Comparison of ENCODE assay signal across 8 mouse cellular contexts in the genomic region with DNA sequence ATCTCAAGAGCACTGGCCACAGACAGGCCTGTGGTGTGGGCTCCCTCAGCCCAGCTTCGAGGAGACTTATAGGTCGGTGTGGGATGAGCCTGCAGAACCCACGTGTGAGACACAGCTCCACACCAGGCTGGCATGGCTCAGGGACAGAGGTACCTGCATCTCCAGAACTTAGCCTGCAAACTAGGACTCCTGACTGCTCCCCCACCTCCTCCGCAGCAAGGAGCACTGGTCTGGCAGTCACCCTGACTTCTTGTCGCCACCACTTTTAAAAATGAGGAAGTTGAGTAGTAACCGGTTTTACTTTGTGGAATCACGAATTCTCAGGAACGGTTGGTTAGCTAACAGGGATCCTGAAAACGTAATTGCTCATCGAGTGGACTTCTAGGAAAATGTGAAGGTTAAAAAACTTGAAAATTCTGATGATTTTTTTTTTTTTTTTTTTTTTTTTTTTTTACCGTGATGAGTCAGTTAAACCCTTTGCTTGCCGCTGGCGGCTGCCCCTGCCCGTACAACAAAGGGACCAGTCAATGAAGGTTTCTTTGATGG. TPM values are rescaled to one million over a fixed set of nuclear protein-coding genes. Genes with fewer than 3 reads are reported as not detected.
DNase-seq lines count a peak whose midpoint lies in the region; ATAC-seq and TF ChIP-seq lines count a peak whose summit lies in the region.

No protein-coding gene starts in this region.

- H3K36me3 ChIP-seq in heart, embryonic 12.5 days, result no peaks in the 10 kb centered on the region
- no peaks in the 10 kb centered on the region for H3K36me3 ChIP-seq in liver, embryonic 15.5 days (replicated peaks)

- H3K27me3 ChIP-seq in heart, embryonic 12.5 days (replicated peaks), result peaks cover 16% of the 10 kb centered on the region; the same call in 1 of the 2 replicates
- no peaks in the 10 kb centered on the region for H3K27me3 ChIP-seq in liver, embryonic 15.5 days

- no peak for ATAC-seq in heart, embryonic 12.5 days (ENCODE audit: insufficient number of reproducible peaks, low FRiP score)
- 0 out of 2 replicates have a peak, but pooled peaks have one; percentile 37 for ATAC-seq in liver, embryonic 15.5 days (ENCODE audit: insufficient read depth)

- H3K27ac ChIP-seq in heart, embryonic 12.5 days (ENCODE audit: poor library complexity, severe bottlenecking), result no peak overlapping the region
- peak overlapping the region; percentile 39 for H3K27ac ChIP-seq in bone marrow macrophage, adult 2 months (ENCODE audit: insufficient read depth, low read depth, low read length)
- H3K27ac ChIP-seq in liver, embryonic 15.5 days (replicated peaks), result no peak overlapping the region

- H3K4me2 ChIP-seq in heart, embryonic 12.5 days, result peak overlapping the region; percentile 52
- H3K4me2 ChIP-seq in liver, embryonic 15.5 days, result peak overlapping the region; percentile 52

- intact Hi-C loops in heart, postnatal 10 days (cut with DNase I), result no loop called here

- no peak for TF ChIP-seq CTCF in bone marrow macrophage, adult 2 months (IDR thresholded peaks at IDR 0.05; ENCODE audit: low read depth, low read length)

- DNase-seq in heart, postnatal 10 days, result no peak
- DNase-seq in B cell, adult 2 months, result peak; percentile 59 to 62
- no peak for DNase-seq in adipocyte (ENCODE audit: low spot score)
- DNase-seq in frontal cortex, postnatal 14 days (ENCODE audit: low spot score in 2 of 2), result no peak
- DNase-seq in T-cell, adult 2 months (ENCODE audit: low spot score), result no peak

- no peak for TF ChIP-seq POLR2A in bone marrow macrophage, adult 2 months (IDR thresholded peaks at IDR 0.05; ENCODE audit: borderline replicate concordance, low read depth, low read length)

- H3K4me3 ChIP-seq in heart, embryonic 12.5 days, result peak overlapping the region; percentile 16
- H3K4me3 ChIP-seq in bone marrow macrophage, adult 2 months (ENCODE audit: insufficient read depth, low read length), result peak overlapping the region; percentile 28
- peak overlapping the region; percentile 7; the same call in 1 of the 2 replicates for H3K4me3 ChIP-seq in liver, embryonic 15.5 days (replicated peaks)

- 10% methylated on average over 14 of the region's 14 CpGs for WGBS in heart, embryonic 12.5 days
- WGBS in liver, embryonic 15.5 days (ENCODE audit: insufficient replicate concordance), result 4% methylated on average over 14 of the region's 14 CpGs

- peaks cover 10% of the 10 kb centered on the region; the same call in 1 of the 2 replicates for H3K4me1 ChIP-seq in heart, embryonic 12.5 days (replicated peaks)
- H3K4me1 ChIP-seq in bone marrow macrophage, adult 2 months (ENCODE audit: control insufficient read depth, insufficient read depth, low read length), result peaks cover 14% of the 10 kb centered on the region
- 0 out of 2 replicates have a peak, but pooled peaks cover 3% of the 10 kb centered on the region for H3K4me1 ChIP-seq in liver, embryonic 15.5 days (replicated peaks)

- no peaks in the 10 kb centered on the region for H3K9me3 ChIP-seq in heart, embryonic 12.5 days (replicated peaks)
- no peaks in the 10 kb centered on the region for H3K9me3 ChIP-seq in liver, embryonic 15.5 days (replicated peaks)

- no peak overlapping the region for H3K9ac ChIP-seq in heart, embryonic 12.5 days
- no peak overlapping the region for H3K9ac ChIP-seq in liver, embryonic 15.5 days

RNA-seq across cellular contexts. Expression of gene Prdm1, which starts 10.8 kb away (rescaled TPM):
- 0.23 and 0.50 TPM in 2 replicates for polyA plus RNA-seq in heart, embryonic 12.5 days (2016; fragmentation: Nextera tagmentation; extraction: Ambion mirVana)
- 1 to 10 TPM; 2.3 to 6.2 TPM for total RNA-seq in heart, postnatal 10 days (2021)
- 13.0 and 15.8 TPM in 2 replicates for polyA plus RNA-seq in bone marrow macrophage, adult 2 months (2012; ENCODE audit: insufficient read depth, insufficient read length, missing spikeins)
- 0.15 and 0.28 TPM in 2 replicates for polyA plus RNA-seq in liver, embryonic 15.5 days (2015; fragmentation: Nextera tagmentation; extraction: Ambion mirVana)

Comparison
In these comparisons a context has a peak if more than half of its experiments do, and no peak if none do; other contexts are left out.
1. DNase-seq: peak in B cell, adult 2 months (2 of 2); none in heart, postnatal 10 days (0 of 2), adipocyte (single experiment), frontal cortex, postnatal 14 days (0 of 2) and T-cell, adult 2 months (single experiment).
2. Peak in every context shown above with its lines, with median percentiles within 50 percentile points of each other: H3K4me3 ChIP-seq.